Mouse (Mus musculus) MEL (cell line): ENCODE measurements at regions not wholly inside any gene's neighbourhood (a gene's known extent, or its start where the extent isn't known, plus 50 kb on each side); places are given as distances from the start of the nearest gene placed in this dataset.

Experiments
- CTCF ChIP-seq, 3 experiments: IDR thresholded peaks in 2 of 3; conservative IDR thresholded peaks in 1 of 3; 2 replicates each; pipeline ENCODE4 v1.5.1; 2011 to 2012; ENCODE audit warnings: low read length in 3 of 3, low read depth in 2 of 3, mild to moderate bottlenecking in 2 of 3, improper control_type of control experiment in 1 of 3, inconsistent platforms in 1 of 3, mixed read lengths in 1 of 3, moderate library complexity in 1 of 3; ENCODE audit not compliant: control insufficient read depth in 1 of 3, insufficient read depth in 1 of 3, poor library complexity in 1 of 3, severe bottlenecking in 1 of 3
- GATA1 ChIP-seq: IDR thresholded peaks from 2 replicates; pipeline ENCODE4 v1.6.1; 2011; ENCODE audit warnings: low read depth, low read length, improper control_type of control experiment

DNA sequence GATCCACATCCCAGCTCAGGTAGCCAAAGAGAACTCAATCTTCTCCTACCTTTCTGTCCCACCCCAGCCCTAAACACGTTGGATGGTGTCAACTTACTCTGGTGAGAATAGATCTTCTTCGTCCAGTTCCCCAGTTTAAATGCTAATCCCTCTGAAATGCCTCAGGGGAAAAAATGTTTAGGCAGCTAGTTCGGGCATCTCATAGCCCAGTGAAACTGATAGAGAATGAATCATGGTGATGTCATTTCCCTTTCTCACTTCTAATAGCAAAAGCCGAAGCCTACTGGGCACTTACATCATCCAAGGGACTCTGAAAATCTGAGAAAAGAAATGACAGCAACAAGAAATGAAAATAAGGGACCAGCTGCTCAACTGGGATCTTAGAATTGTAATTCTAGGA is 154.9 kb downstream of the Qdpr start:
- TF ChIP-seq CTCF (IDR thresholded peaks at IDR 0.05 in 2 of 3, conservative IDR thresholded peaks at IDR 0.05 in 1 of 3; ENCODE audit: control insufficient read depth in 1 of 3, insufficient read depth in 1 of 3, low read depth in 2 of 3, low read length in 3 of 3, poor library complexity in 1 of 3, severe bottlenecking in 1 of 3) (no peak), GATA1 (no peak; the same call in 1 of the 2 replicates)
